Mouse (Mus musculus): ENCODE results near the gene Pard6b.

The Pard6b gene

GRCm38 (mm10) chr2:168058488-168059199, 22.2 kb upstream of the Pard6b start:
- in situ Hi-C loops (cut with MboI, MseI): no loop called here

GRCm38 (mm10) chr2:168059200-168059790, 21.5 kb upstream of the Pard6b start:
- in situ Hi-C loops (cut with MboI, MseI): no loop called here

DNA sequence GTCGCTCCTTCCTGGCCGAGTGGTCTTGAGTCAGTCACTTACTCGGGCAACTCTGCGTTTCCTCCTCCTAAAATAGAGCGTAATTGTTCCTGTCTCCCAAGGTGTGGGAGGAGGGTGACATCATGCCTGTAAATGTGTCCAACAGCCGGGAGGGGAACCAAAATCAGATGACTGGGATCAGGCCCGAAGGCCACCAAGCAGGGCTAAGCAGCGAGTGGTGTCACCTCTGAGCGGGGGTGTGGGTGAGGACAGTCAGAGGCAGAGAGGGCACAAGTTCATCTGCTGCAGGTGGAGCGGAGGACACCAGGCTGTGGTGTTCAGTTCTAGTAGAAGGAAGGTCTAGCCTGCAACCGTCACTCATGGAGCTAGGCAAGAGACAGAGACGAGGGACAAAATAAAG, 17.1 kb upstream of the Pard6b start:
- in situ Hi-C loops (cut with MboI, MseI): no loop called here

DNA sequence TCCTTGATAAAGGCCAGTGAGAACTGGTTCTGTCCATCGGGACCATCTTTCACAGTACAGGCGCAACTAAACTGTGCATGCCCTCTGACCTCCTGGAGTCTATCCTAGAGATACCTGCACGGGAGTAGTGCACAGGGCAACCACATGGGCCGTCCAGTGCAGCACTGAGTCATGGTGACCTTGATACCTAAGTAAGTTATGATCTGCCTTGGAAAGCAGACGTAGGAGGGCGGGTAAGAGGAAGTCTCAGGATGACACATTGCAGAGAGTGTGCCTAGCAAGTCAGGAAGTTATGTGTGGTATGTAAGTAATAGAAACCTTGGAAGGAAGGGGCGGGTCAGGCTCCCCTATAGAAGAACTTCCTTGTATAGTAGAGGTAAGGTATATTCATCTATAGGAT, 15.3 kb upstream of the Pard6b start:
- in situ Hi-C loops (cut with MboI, MseI): no loop called here

- in situ Hi-C loops (cut with MboI, MseI): no loop called here
Observed at GRCm38 (mm10) chr2:168066783-168067182, 14.0 kb upstream of the Pard6b start.

DNA sequence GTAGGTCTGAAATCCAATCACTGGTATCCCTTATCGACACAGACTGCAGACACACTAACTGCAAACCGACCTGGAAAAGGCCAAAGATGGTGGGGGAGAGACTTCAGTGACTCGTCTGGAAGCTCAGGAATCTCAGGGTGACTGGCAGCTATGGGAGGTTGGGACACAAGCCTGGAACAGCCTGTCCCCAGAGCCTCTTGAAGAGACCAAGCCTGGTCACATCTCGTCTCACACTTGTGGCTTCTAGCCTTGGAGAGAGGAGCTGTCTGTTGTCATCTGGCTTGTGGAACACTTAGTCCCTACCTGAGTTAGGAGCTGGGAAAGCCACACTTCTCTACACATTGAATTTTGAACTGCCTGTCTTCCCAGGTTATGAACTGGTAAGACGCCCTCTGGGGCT, 10.4 kb upstream of the Pard6b start:
- in situ Hi-C loops (cut with MboI, MseI): no loop called here

DNA sequence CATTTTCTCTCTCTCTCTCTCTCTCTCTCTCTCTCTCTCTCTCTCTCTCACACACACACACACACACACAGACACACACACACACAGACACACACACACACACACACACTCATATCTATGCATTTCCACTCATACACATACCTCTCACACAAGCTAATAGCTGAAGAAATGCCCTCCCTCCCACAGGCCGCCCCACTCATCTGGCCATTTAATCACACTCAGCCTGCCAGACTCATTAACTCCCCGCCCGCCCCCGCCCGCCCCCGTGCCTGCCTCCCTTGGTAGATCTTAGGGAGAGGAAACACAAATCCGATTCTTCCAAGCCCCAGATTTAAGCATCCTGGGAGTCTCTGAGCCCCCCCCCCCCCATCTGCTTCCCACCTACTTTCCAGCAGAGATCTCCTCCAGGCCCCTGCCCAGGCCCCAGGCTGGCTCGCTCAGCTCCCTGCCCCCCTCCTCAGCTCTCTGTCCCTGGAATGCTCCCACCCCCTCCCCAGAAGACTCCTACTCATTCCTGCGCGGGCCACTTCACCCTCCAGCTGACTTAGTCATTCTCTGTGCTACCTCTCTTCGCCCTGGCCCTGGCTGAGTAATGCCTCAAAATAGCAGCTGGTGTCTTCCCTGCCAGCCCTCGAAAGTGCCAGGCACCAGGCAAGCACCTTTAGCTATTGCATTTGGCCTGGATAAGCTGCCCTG, 8.2 kb upstream of the Pard6b start:
- in situ Hi-C loops (cut with MboI, MseI): no loop called here

DNA sequence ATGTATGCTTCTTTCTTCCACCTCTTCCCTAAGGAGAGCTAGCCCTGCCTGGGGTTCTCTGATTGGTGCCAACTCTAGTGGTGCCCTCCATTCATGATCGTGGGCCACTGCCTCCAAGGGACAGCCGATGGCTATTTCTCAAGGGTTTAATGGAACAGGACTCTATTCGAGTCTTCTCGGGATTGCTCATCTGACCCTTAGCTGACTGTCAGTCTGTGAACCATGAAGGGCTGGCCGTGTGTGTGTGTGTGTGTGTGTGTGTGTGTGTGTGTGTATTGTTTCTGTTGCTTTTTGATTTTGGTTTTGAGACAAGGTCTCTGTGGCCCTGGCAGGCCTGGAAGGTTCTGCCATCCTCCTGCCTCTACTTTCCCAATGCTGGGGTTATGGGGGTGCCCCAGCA, 7.1 kb upstream of the Pard6b start:
- in situ Hi-C loops (cut with MboI, MseI): no loop called here

DNA sequence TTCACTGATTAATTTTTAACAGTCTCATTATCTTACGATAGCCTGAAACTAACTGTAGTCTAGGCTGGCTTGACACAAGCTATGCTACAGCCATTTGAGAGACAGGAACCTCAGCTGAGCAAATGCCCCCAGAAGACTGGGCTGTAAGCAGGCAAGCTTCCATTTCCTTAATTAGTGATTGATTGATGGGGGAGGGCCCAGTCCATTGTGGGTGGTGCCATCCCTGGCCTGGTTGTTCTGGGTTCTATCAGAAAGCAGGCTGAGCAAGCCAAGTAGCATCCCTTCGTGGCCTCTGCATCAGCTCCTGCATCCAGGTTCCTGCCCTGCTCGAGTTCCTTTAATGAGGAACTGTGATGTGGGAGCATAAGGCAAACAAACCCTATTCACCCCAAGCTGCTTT, 6.3 kb upstream of the Pard6b start:
- in situ Hi-C loops (cut with MboI, MseI): no loop called here

GRCm38 (mm10) chr2:168076840-168077576, 3.8 kb upstream of the Pard6b start:
- in situ Hi-C loops (cut with MboI, MseI): no loop called here

- in situ Hi-C loops (cut with MboI, MseI): no loop called here
Observed at GRCm38 (mm10) chr2:168078107-168078830, 2.5 kb upstream of the Pard6b start.

GRCm38 (mm10) chr2:168081299-168081932, 612 bp downstream of the Pard6b start:
- in situ Hi-C loops (cut with MboI, MseI): no loop called here

DNA sequence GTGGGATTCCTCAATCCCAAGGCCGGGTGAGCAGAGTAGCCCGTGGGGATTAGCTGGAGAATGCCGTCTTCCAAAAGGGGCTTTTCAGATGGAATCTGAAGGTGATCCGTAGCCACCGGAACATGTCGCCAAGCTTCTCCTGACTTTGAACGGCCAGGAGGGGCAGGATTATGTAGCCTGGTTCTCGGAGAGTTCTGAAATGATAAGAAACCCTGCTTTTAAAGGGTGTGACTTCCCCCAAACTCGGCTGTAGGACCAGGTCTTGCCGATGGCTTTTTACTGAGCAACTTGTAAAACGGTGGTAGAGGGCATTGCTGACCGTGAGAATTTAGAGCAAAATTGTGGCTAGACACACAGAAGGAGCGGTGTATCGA, 1.1 kb downstream of the Pard6b start:
- in situ Hi-C loops (cut with MboI, MseI): no loop called here

- in situ Hi-C loops (cut with MboI, MseI): no loop called here
Observed at GRCm38 (mm10) chr2:168083593-168083992, 2.8 kb downstream of the Pard6b start.

GRCm38 (mm10) chr2:168084228-168084627, 3.4 kb downstream of the Pard6b start:
- in situ Hi-C loops (cut with MboI, MseI): no loop called here

- in situ Hi-C loops (cut with MboI, MseI): no loop called here
Observed at GRCm38 (mm10) chr2:168085621-168086265, 4.9 kb downstream of the Pard6b start.

- in situ Hi-C loops (cut with MboI, MseI): no loop called here
Observed at GRCm38 (mm10) chr2:168086318-168086717, 5.5 kb downstream of the Pard6b start.

DNA sequence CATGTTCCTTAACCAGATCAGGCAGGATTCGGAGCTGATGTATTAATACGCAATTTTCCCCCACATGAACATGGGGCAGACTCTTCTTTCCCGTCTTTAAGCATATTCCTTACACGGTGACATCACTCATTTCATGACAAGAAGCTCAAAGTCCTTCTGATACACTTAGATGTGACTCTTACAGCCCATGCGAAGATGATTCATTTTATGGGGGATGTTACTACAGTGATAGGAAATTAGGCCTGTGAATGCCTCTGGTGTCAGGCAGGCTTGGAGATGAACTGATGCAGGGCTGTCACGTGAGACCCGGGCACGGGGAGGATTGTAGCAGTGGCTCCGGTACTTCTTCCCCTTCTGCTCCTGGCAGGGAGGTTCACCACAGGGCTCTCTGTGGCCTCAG, 6.0 kb downstream of the Pard6b start:
- in situ Hi-C loops (cut with MboI, MseI): no loop called here

GRCm38 (mm10) chr2:168091560-168091959, 10.8 kb downstream of the Pard6b start:
- in situ Hi-C loops (cut with MboI, MseI): loop anchor here in 1 of 2 experiments (10.0 kb wide), 1 partner anchor 353 kb away; no protein-coding TSS in a partner anchor

DNA sequence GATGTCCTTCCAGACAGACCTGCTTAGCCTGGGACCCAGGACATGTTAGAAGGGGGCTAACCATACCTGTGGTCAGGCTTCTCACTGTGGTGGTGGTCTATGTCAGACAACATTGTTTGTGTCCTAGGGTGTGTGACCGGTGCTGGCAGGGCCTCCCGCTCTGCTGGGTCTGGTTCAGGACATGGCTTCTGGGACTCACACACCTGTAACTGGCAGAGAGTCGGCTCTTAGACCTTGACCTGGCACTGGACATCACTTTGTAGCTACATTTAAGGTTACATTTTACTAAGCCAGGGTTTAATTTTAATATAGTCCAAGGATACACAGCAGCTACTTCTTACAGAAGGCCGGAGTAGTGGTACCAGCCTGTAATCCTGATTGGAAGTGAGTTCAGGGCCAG, 12.3 kb downstream of the Pard6b start:
- in situ Hi-C loops (cut with MboI, MseI): loop anchor here in 1 of 2 experiments (10.0 kb wide), 1 partner anchor 352 kb away; no protein-coding TSS in a partner anchor

All from T-helper 17 cell (primary cell).